8 mouse cellular contexts compared by ENCODE assay signal in the genomic region with DNA sequence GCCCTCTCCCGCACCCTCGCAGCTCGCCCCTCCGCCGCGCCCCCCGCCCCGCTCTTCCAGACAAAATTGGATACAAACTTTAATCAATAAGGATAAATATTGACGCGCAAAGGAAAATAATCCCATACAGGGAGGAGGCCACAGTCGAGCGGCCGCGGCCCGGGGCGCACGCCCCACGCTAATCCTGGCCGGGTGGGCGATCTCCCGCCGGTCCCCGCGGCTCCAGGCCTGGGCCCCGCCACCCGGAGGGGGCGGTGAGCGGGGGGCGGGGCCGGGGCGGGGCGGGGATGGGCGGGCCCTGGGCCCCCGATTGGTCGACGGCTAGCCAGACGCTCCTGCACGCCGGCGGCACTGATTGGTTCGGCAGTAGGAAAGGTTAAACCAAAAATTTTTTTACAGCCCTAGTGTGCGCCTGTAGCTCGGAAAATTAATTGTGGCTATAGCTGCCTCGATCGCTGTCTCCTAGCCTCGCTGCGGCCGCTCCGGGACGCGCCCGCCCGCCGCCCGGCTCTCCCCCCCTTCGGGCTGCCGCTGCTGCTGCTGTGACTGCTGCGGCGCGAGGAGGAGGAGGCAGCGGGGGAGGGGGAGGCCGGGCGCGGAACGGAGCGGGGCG. TPM values are rescaled to one million over a fixed set of nuclear protein-coding genes. Genes with fewer than 3 reads are reported as not detected.
DNase-seq lines count a peak whose midpoint lies in the region; ATAC-seq lines count a peak whose summit lies in the region.

No protein-coding gene starts in this region.

- H3K27ac ChIP-seq in neural tube, embryonic 13.5 days (replicated peaks), result no peak overlapping the region

- H3K9ac ChIP-seq in neural tube, embryonic 13.5 days, result no peak overlapping the region

- peak overlapping the region; percentile 44 for H3K4me2 ChIP-seq in neural tube, embryonic 13.5 days

- H3K9me3 ChIP-seq in neural tube, embryonic 13.5 days, result no peaks in the 10 kb centered on the region

- H3K36me3 ChIP-seq in neural tube, embryonic 13.5 days, result no peaks in the 10 kb centered on the region

- peak; percentile 13 for DNase-seq in adrenal gland, postnatal 14 days
- no peak for DNase-seq in adrenal gland, adult 18-20 months (ENCODE audit: low spot score in 2 of 2)
- DNase-seq in R1 (ENCODE audit: low read depth, low spot score), result peak; percentile 82
- peak; percentile 82 to 88 for DNase-seq in frontal cortex, postnatal 14 days (ENCODE audit: low spot score in 2 of 2)
- peak; percentile 92 to 95 for DNase-seq in left cerebral cortex, postnatal 14 days (ENCODE audit: low spot score in 2 of 2)
- no peak for DNase-seq in spleen, postnatal 36 days (ENCODE audit: low spot score in 2 of 2)
- no peak for DNase-seq in urinary bladder, postnatal 4 days (ENCODE audit: low spot score in 2 of 2)

- H3K4me1 ChIP-seq in neural tube, embryonic 13.5 days (replicated peaks), result peaks cover 11% of the 10 kb centered on the region

- under 1% methylated on average over 45 of the region's 67 CpGs for whole genome bisulfite sequencing in neural tube, embryonic 13.5 days

- ATAC-seq in neural tube, embryonic 13.5 days (ENCODE audit: low read depth), result peak; percentile 58

- peak overlapping the region; percentile 24 for H3K4me3 ChIP-seq in neural tube, embryonic 13.5 days

- intact Hi-C loops in left cerebral cortex, postnatal 14 days (cut with DNase I), result loop anchor here (5.0 kb wide), 2 partner anchors 729 to 809 kb away; no protein-coding TSS in a partner anchor

- peaks cover 89% of the 10 kb centered on the region for H3K27me3 ChIP-seq in neural tube, embryonic 13.5 days

RNA-seq across cellular contexts. Expression of gene Foxg1, which starts 1.2 kb away (rescaled TPM):
- total RNA-seq in adrenal gland, postnatal 14 days (2021), result not detected in 2 replicates
- not detected for total RNA-seq in adrenal gland, adult 18-20 months (2021)
- total RNA-seq in left cerebral cortex, postnatal 14 days (2021), result 100 to 1,000 TPM; 102 to 128 TPM
- polyA plus RNA-seq in neural tube, embryonic 13.5 days (2015; fragmentation: Nextera tagmentation; extraction: Ambion mirVana), result 0.06 and 0.29 TPM in 2 replicates

RNA-seq across cellular contexts. Expression of gene Gm43517, which starts 1.3 kb away (rescaled TPM):
- total RNA-seq in adrenal gland, postnatal 14 days (2021), result not detected in 2 replicates
- total RNA-seq in adrenal gland, adult 18-20 months (2021), result not detected
- 1 to 10 TPM; 7.5 to 7.8 TPM for total RNA-seq in left cerebral cortex, postnatal 14 days (2021)
- polyA plus RNA-seq in neural tube, embryonic 13.5 days (2015; fragmentation: Nextera tagmentation; extraction: Ambion mirVana), result not detected in 2 replicates

Comparison
In these comparisons a context has a peak if more than half of its experiments do, and no peak if none do; other contexts are left out.
1. DNase-seq: peak in adrenal gland, postnatal 14 days (single experiment), R1 (single experiment), frontal cortex, postnatal 14 days (2 of 2) and left cerebral cortex, postnatal 14 days (2 of 2); none in adrenal gland, adult 18-20 months (0 of 2), spleen, postnatal 36 days (0 of 2) and urinary bladder, postnatal 4 days (0 of 2).
2. RNA of gene Foxg1, which starts 1.2 kb away (total RNA-seq): 102 to 128 TPM in left cerebral cortex, postnatal 14 days; not detected in adrenal gland, adult 18-20 months and not detected in adrenal gland, postnatal 14 days; every median in the first group is over 10 times any median in the second.